Mouse (Mus musculus) central nervous system, embryonic 11.5 days (tissue): ENCODE data around the gene Btbd10. TPM values are rescaled to one million over a fixed set of nuclear protein-coding genes. Genes with fewer than 3 reads are reported as not detected.

Experiments used
- polyA plus RNA-seq: library from polyadenylated mRNA; depleted of rRNA; stranded (reverse); fragments of >200 nt; gene quantifications from 2 replicates; pipeline ENCODE4 v1.2.3, GENCODE M21; 2012; rRNA removed

Gene Btbd10
- polyA plus RNA-seq: 23.1 and 27.5 TPM in 2 replicates

GRCm38 (mm10) chr7:113368746-113369619, at the start of gene Btbd10:
Btbd10 (minus strand) TSS chr7:113369392.

GRCm38 (mm10) chr7:113388470-113388869, 19.3 kb upstream of the Btbd10 start, which contains the start of gene Pth:
Pth (minus strand) TSS chr7:113388570.

Other genes starting within 250 kb of the Btbd10 start
- 5.5 and 8.3 TPM in 2 replicates for gene Arntl, start 161.9 kb downstream of the Btbd10 start, polyA plus RNA-seq
- 0.12 TPM in 1 of 2 replicates, not detected in the other for gene Pth, start 19.2 kb upstream of the Btbd10 start, polyA plus RNA-seq
- gene Far1, start 144.4 kb upstream of the Btbd10 start, polyA plus RNA-seq: 43.1 and 67.2 TPM in 2 replicates